Mouse (Mus musculus) MEL (cell line): ENCODE results near the gene Cdk17. TPM values are rescaled to one million over a fixed set of nuclear protein-coding genes. Genes with fewer than 3 reads are reported as not detected.

Source experiments
- DNase-seq: peaks from one replicate; pipeline ENCODE4 v3.0.0; 2011; ENCODE audit warnings: low read depth, low spot score
- H3K27ac ChIP-seq: 2 replicates; pipeline ENCODE4 v1.5.1; 2012; ENCODE audit warnings: low read depth, mild to moderate bottlenecking, control low read depth, low read length, moderate library complexity; ENCODE audit not compliant: control insufficient read depth
- H3K27me3 ChIP-seq, 2 experiments: fragments of 150-350 bp in 1 of 2; sonication (generic) in 1 of 2; 2 replicates each; pipeline ENCODE4 v1.6.1; 2012; ENCODE audit warnings: low read length in 2 of 2, mild to moderate bottlenecking in 2 of 2, improper control_type of control experiment in 1 of 2, moderate library complexity in 1 of 2; ENCODE audit not compliant: insufficient read depth in 2 of 2, control insufficient read depth in 1 of 2
- H3K36me3 ChIP-seq, 2 experiments: 2 replicates each; pipeline ENCODE4 v1.6.1; 2012 to 2014; ENCODE audit warnings: low read length in 2 of 2, improper control_type of control experiment in 1 of 2, inconsistent platforms in 1 of 2, mild to moderate bottlenecking in 1 of 2; ENCODE audit not compliant: insufficient read depth in 2 of 2, control insufficient read depth in 1 of 2
- H3K4me1 ChIP-seq, 2 experiments: fragments of 150-350 bp in 1 of 2; sonication (generic) in 1 of 2; 2 replicates each; pipeline ENCODE4 v1.6.1; 2012; ENCODE audit warnings: low read length in 2 of 2, improper control_type of control experiment in 1 of 2, mild to moderate bottlenecking in 1 of 2; ENCODE audit not compliant: insufficient read depth in 2 of 2, control insufficient read depth in 1 of 2
- H3K4me3 ChIP-seq, 2 experiments: fragments of 150-350 bp in 1 of 2; sonication (generic) in 1 of 2; 2 replicates each; pipeline ENCODE4 v1.5.1; 2012; ENCODE audit warnings: low read depth in 2 of 2, low read length in 2 of 2, mild to moderate bottlenecking in 2 of 2, moderate library complexity in 2 of 2, control low read depth in 1 of 2, improper control_type of control experiment in 1 of 2; ENCODE audit not compliant: control insufficient read depth in 1 of 2, insufficient read depth in 1 of 2
- H3K79me2 ChIP-seq: 2 replicates; pipeline ENCODE4 v1.6.1; 2012; ENCODE audit warnings: mild to moderate bottlenecking, low read length, moderate library complexity; ENCODE audit not compliant: control insufficient read depth, poor library complexity, insufficient read depth
- H3K9ac ChIP-seq: 2 replicates; pipeline ENCODE4 v1.6.1; 2012; ENCODE audit warnings: low read depth, mild to moderate bottlenecking, control low read depth, low read length, moderate library complexity; ENCODE audit not compliant: control insufficient read depth, poor library complexity, severe bottlenecking
- H3K9me3 ChIP-seq: fragments of 150-350 bp; sonication (generic); replicated peaks from 2 replicates; pipeline ENCODE4 v1.6.1; 2012; ENCODE audit warnings: mild to moderate bottlenecking, low read length, improper control_type of control experiment, moderate library complexity; ENCODE audit not compliant: insufficient read depth
- BHLHE40 ChIP-seq: IDR thresholded peaks from 2 replicates; pipeline ENCODE4 v1.6.1; 2012; ENCODE audit warnings: low read depth, mild to moderate bottlenecking, inconsistent platforms, low read length, improper control_type of control experiment, borderline replicate concordance
- E2F4 ChIP-seq: IDR thresholded peaks from 2 replicates; pipeline ENCODE4 v1.6.1; 2011; ENCODE audit warnings: low read depth, low read length, improper control_type of control experiment, borderline replicate concordance
- HCFC1 ChIP-seq: IDR thresholded peaks from 2 replicates; pipeline ENCODE4 v1.6.1; 2012; ENCODE audit warnings: low read depth, mild to moderate bottlenecking, inconsistent platforms, low read length, improper control_type of control experiment, moderate library complexity
- JUND ChIP-seq: IDR thresholded peaks from 2 replicates; pipeline ENCODE4 v1.6.1; 2011; ENCODE audit warnings: low read depth, mild to moderate bottlenecking, improper control_type of control experiment, low read length
- MAZ ChIP-seq: IDR thresholded peaks from 2 replicates; pipeline ENCODE4 v1.6.1; 2012; ENCODE audit warnings: low read depth, mild to moderate bottlenecking, inconsistent platforms, low read length, improper control_type of control experiment
- MXI1 ChIP-seq: IDR thresholded peaks from 2 replicates; pipeline ENCODE4 v1.6.1; 2011; ENCODE audit warnings: mild to moderate bottlenecking, low read depth, low read length, improper control_type of control experiment
- NELFE ChIP-seq: IDR thresholded peaks from 2 replicates; pipeline ENCODE4 v1.6.1; 2011; ENCODE audit warnings: low read depth, low read length, improper control_type of control experiment
- NRF1 ChIP-seq: IDR thresholded peaks from 2 replicates; pipeline ENCODE4 v1.6.1; 2014; ENCODE audit warnings: low read depth, mild to moderate bottlenecking, inconsistent platforms, low read length, improper control_type of control experiment, moderate library complexity; ENCODE audit not compliant: poor library complexity, insufficient read depth, severe bottlenecking
- POLR2A ChIP-seq, 2 experiments: IDR thresholded peaks; 2 replicates each; pipeline ENCODE4 v1.6.1; 2011 to 2012; ENCODE audit warnings: low read length in 2 of 2, mild to moderate bottlenecking in 2 of 2, control low read depth in 1 of 2, improper control_type of control experiment in 1 of 2, low read depth in 1 of 2, moderate library complexity in 1 of 2; ENCODE audit not compliant: control insufficient read depth in 1 of 2, insufficient read depth in 1 of 2, poor library complexity in 1 of 2
- POLR2AphosphoS5 ChIP-seq: IDR thresholded peaks from 2 replicates; pipeline ENCODE4 v1.6.1; 2012; ENCODE audit warnings: low read depth, borderline replicate concordance, mild to moderate bottlenecking, inconsistent platforms, low read length, moderate library complexity, mixed read lengths
- RAD21 ChIP-seq: IDR thresholded peaks from 2 replicates; pipeline ENCODE4 v1.6.1; 2011; ENCODE audit warnings: mild to moderate bottlenecking, low read depth, low read length, improper control_type of control experiment
- RCOR1 ChIP-seq: IDR thresholded peaks from 2 replicates; pipeline ENCODE4 v1.6.1; 2012; ENCODE audit warnings: low read depth, mild to moderate bottlenecking, inconsistent platforms, low read length, improper control_type of control experiment
- SIN3A ChIP-seq: IDR thresholded peaks from 2 replicates; pipeline ENCODE4 v1.6.1; 2012; ENCODE audit warnings: low read length, improper control_type of control experiment, inconsistent platforms
- TAL1 ChIP-seq: IDR thresholded peaks from 2 replicates; pipeline ENCODE4 v1.6.1; 2012; ENCODE audit warnings: mild to moderate bottlenecking, inconsistent platforms, low read length, moderate library complexity, mixed read lengths
- TBP ChIP-seq: IDR thresholded peaks from 2 replicates; pipeline ENCODE4 v1.8.0; 2011; ENCODE audit warnings: low read depth, low read length, improper control_type of control experiment
- ZC3H11A ChIP-seq: IDR thresholded peaks from 2 replicates; pipeline ENCODE4 v1.6.1; 2012; ENCODE audit warnings: low read depth, mild to moderate bottlenecking, inconsistent platforms, low read length, improper control_type of control experiment
- ZKSCAN1 ChIP-seq: IDR thresholded peaks from 2 replicates; pipeline ENCODE4 v1.6.1; 2012; ENCODE audit warnings: low read depth, mild to moderate bottlenecking, inconsistent platforms, low read length, improper control_type of control experiment, moderate library complexity
- ZMIZ1 ChIP-seq: IDR thresholded peaks from 2 replicates; pipeline ENCODE4 v1.6.1; 2012; ENCODE audit warnings: low read depth, mild to moderate bottlenecking, inconsistent platforms, low read length, improper control_type of control experiment, moderate library complexity
- polyA plus RNA-seq, 2 experiments: library from polyadenylated mRNA; stranded (reverse) in 1 of 2; unstranded in 1 of 2; fragments of >175 nt in 1 of 2; fragments of >200 nt in 1 of 2; gene quantifications; 2 replicates each; pipeline versions ENCODE4 v1.2.1 to v1.2.4; 2012; ENCODE audit warnings: low replicate concordance in 2 of 2, low read depth in 1 of 2; ENCODE audit not compliant: insufficient read length in 2 of 2, insufficient read depth in 1 of 2, missing spikeins in 1 of 2
- total RNA-seq: library from RNA; depleted of rRNA; stranded (reverse); fragments of 300-350 nt; gene quantifications from 2 replicates; pipeline ENCODE4 v1.2.3, GENCODE M21; 2012

The Cdk17 gene
- total and polyA plus RNA-seq, 3 experiments: 25.6 to 155 (median 32.9) TPM

GRCm38 (mm10) chr10:93188440-93188999 lies 27.8 kb downstream of the Cdk17 start:
- H3K4me1 ChIP-seq: peaks cover 0 to 6% of the 10 kb centered on the region in 2 experiments; a peak in 3 of 4 replicates
- no peak overlapping the region for H3K27ac ChIP-seq
- H3K27me3 ChIP-seq: no peaks in the 10 kb centered on the region
- no peak for DNase-seq
- H3K36me3 ChIP-seq: peaks cover 2 to 14% of the 10 kb centered on the region in 2 experiments
- TF ChIP-seq ZMIZ1 (no peak), SIN3A (no peak), JUND (no peak), TAL1 (no peak), HCFC1 (no peak), MXI1 (no peak), RAD21 (no peak), ZKSCAN1 (no peak), MAZ (no peak), TBP (no peak), RCOR1 (no peak)
- no peak overlapping the region for H3K4me3 ChIP-seq
- H3K79me2 ChIP-seq: peaks cover 65% of the 10 kb centered on the region
- H3K9ac ChIP-seq: no peak overlapping the region
- no peaks in the 10 kb centered on the region for H3K9me3 ChIP-seq

- Histone ChIP-seq H3K27me3 (no peaks in the 10 kb centered on the region), H3K4me1 (peaks cover 0 to 6% of the 10 kb centered on the region in 2 experiments; a peak in 3 of 4 replicates), H3K9ac (no peak overlapping the region), H3K9me3 (no peaks in the 10 kb centered on the region), H3K36me3 (peaks cover 2 to 14% of the 10 kb centered on the region in 2 experiments), H3K4me3 (no peak overlapping the region), H3K79me2 (peaks cover 63% of the 10 kb centered on the region), H3K27ac (no peak overlapping the region)
- no peak for DNase-seq
- no peak for TF ChIP-seq NELFE
- TF ChIP-seq ZMIZ1: no peak
- TF ChIP-seq MAZ: no peak
- no peak for TF ChIP-seq E2F4
Observed at GRCm38 (mm10) chr10:93190475-93191262, 30.0 kb downstream of the Cdk17 start.

GRCm38 (mm10) chr10:93197092-93197491 lies 36.4 kb downstream of the Cdk17 start:
- Histone ChIP-seq H3K4me3 (no peak overlapping the region), H3K9me3 (no peaks in the 10 kb centered on the region), H3K27ac (no peak overlapping the region), H3K36me3 (peaks cover 0 to 8% of the 10 kb centered on the region in 2 experiments; a peak in 3 of 4 replicates), H3K4me1 (peaks cover 0 to 2% of the 10 kb centered on the region in 2 experiments; a peak in 1 of 4 replicates), H3K27me3 (no peaks in the 10 kb centered on the region), H3K79me2 (peaks cover 56% of the 10 kb centered on the region), H3K9ac (no peak overlapping the region)
- TF ChIP-seq POLR2AphosphoS5 (no peak), POLR2A (IDR thresholded peaks at IDR 0.05; ENCODE audit: control insufficient read depth in 1 of 2, insufficient read depth in 1 of 2, low read depth in 1 of 2, low read length in 2 of 2, poor library complexity in 1 of 2) (no peak), JUND (no peak), ZC3H11A (no peak), BHLHE40 (no peak), NRF1 (no peak)
- DNase-seq: no peak
